Mouse (Mus musculus): ENCODE data around the gene Park7.

- TF ChIP-seq GATA1 (IDR thresholded peaks at IDR 0.05; ENCODE audit: low read length) (no peak), TAL1 (IDR thresholded peaks at IDR 0.05; ENCODE audit: low read length) (no peak)
Measured at GRCm38 (mm10) chr4:150872681-150873080, 41.6 kb downstream of the Park7 start.
